Mouse (Mus musculus): Measurements from ENCODE around the gene Mgat4d.
A peak's percentile ranks its signal among the peaks of the same experiment; 100 is the strongest.
"Not testable (repeated sequence)": the region's sequence is repeated elsewhere in the genome, so short reads cannot be mapped to it uniquely, and the experiment has no call there.

The Mgat4d gene

DNA sequence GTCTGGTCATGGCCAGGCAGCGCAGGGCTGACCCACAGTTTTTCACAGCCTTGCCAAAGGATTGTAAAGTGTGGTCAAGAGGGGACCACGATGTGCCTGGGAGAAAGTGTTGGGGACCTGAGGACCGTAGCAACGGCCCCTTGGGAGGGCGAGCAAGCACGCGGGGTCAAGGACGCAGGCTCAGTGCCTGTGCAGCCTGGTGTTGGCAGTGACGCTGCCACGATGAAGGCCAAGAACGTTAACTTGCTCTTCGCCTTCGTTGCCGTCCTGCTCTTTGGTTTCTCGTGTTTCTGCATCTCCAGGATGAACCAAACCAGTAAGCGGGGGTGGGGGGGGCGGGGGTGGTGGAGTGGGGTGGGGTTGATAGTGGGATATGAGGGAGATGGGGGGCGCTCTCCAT, at the start of gene Mgat4d:
Mgat4d (plus strand) TSS at position 209 of the 400 bp plus-strand sequence.
- DNase-seq (ENCODE audit: low spot score in 2 of 2) = no peak

DNA sequence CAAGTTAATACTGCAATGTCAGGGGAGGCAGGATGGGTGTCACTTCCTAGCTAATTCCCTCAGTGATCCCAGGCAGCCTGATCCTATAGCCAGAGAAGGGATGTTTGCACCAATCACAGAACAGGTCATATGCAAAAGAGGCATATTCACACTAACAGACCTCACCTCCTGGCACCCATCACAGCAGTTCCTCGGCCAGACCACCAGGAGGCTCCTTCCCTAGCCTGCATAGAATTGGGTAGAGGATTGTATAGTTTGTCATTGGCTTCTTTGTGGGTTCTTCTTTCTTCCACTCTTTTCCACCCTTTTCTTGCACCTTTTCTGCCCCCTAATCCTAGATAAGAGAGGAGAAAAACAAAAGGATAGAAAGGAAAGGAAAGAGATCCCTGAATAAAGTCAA, 48.1 kb upstream of the Mgat4d start:
- DNase-seq (ENCODE audit: low spot score in 2 of 2) = no peak

DNA sequence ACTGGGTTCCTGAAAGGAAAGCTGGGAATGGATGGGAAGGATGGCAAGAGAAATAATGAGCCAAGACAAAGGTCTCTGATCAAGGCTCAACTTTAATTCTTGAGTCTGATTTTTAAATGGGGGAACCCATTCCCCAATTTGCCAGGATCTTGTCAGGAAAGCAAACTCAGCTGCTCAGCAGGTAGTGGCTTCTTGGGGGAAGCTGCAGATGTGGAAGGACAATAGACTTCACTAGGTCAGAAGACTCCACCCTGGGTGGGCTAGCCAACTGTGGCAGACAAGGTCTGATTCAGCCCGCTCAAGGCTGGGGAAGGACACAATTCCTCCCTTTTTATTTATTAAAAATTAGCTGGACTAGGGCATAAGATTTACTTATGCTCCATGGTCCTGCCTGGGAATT, 43.3 kb upstream of the Mgat4d start:
- no peak for DNase-seq (ENCODE audit: low spot score in 2 of 2)

DNA sequence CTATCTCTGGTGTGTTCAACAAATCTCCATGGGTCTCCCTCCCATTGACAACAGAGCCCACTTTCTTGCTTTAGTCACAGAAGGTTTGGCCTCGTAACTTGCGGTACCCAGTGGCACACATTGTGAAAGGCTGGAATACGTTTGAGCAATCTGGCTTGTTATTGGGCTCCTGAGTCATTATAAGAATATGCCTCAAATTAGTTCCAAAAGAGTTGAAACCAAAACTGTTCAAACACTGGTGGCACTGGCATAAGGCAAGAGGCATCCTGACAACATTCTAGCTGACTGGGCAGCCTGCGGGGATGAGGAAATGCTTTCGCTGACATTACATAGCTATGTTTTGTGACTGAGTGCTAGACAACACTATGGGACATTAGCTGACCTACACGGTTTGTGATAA, 38.4 kb upstream of the Mgat4d start:
- DNase-seq (ENCODE audit: low spot score in 2 of 2) = no peak

DNA sequence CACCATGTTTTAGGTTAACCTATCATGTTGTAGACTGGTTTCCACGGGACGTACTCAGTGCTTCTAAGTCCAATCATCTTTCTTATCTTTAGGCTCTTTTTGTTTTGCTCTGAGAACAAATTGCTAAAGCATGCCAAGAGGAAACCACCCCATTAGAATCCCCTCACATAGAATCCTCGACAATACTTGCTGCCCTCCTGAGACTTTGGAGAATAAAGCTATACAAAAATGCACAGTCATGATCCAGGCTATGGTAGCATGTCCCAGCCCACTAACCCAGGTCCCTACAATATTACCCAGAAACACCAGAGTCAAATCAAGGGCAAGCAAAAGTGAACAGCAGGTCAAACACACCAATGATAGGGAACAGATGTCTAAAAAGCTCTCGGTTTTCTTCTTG, 33.2 kb upstream of the Mgat4d start:
- not testable (repeated sequence) for DNase-seq (ENCODE audit: low spot score in 2 of 2)

DNA sequence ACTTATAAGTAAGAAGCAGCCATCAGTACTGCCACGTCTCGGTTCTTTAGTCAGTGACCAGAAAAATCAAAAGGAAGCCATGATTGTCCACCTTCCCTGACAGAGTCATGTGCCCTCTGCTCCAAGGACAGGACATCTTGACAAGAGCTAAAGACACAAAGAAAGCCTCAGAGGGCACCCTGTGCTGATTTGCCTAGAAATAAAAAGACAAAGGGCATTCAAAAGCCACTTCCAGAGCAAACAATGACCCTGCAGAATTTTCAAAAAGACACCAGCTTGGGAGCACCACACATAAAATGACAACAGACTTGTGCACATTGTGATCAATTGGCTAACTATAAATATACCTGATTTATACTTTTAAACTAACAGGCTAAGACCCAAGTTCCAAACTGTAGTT, 32.6 kb upstream of the Mgat4d start:
- no peak for DNase-seq (ENCODE audit: low spot score in 2 of 2)

DNA sequence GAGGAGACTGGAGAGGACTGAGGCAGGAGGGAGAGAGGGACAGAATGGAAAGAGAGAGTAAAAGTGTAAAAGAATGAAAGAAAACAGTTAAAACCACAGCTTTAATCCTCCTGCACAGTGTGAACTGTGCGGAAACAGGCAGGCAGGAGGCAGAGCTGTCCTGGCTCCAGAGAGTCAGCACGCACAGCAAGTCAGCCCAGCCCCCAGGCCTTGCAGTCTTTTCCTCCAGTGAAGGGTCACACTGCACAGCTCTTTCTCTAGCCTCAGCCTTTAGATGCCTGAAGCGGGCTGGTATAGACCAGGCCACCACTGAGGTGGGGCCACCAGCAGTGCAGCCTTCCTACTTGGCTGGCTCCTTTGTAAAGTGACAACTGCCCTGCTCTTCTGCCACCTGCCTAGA, 27.7 kb upstream of the Mgat4d start:
- no peak for DNase-seq (ENCODE audit: low spot score in 2 of 2)

DNA sequence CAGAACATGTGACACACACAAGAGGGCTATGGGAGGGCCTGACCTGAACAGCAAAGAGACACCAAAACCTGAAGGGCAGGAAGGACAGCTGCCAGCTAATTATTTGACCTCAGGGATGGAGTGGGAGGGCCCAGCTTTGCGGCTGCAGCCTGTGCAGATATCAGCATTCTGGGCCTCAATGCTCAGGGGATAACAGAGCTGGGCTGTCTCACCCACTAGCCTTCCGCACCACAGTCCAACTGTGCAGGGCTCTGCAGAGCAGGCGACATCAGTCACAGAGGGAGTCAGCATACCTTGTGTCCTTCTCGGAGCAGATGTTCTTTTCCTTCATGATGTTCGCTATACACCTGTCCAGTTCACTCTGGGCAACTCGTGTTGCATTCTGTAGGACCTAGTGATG, 25.9 kb upstream of the Mgat4d start:
- DNase-seq (ENCODE audit: low spot score in 2 of 2) = no peak

DNA sequence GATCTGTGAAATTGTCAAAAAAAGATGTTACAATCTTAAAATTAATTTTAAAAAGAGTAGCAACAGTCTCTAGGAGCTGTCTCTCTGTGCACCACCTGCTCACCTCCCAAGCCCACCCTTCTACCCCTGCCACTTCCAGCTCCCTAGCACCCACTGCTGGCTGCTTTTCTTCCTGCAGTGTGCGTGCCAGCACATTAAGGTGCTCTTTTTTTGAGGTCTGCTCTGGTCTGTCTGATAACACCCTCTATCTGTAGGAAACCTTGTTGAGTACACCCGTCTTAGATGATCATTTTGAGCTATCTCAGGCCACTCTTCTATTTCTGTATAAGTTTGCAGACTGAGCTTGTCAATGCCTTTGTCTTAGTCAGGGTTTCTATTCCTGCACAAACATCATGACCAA, 25.2 kb upstream of the Mgat4d start:
- DNase-seq (ENCODE audit: low spot score in 2 of 2) = no peak

DNA sequence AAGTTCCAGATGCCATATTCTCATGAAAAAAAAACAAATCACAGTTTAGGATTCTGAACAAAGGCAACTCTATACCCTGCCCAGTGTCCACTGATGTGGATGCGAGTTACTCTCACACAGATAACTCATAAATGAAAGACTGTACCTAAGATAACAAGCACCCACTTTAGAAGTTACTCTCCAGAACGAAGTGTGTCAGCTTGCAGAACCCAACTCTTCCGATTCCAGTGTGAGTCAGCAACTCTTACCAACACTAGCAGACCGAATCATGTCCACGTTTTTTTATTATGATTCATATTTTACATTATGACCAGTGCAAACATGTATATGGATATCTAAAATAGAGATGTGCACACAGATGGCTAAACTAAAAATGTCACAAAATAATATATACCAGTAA, 20.4 kb upstream of the Mgat4d start:
- no peak for DNase-seq (ENCODE audit: low spot score in 2 of 2)

DNA sequence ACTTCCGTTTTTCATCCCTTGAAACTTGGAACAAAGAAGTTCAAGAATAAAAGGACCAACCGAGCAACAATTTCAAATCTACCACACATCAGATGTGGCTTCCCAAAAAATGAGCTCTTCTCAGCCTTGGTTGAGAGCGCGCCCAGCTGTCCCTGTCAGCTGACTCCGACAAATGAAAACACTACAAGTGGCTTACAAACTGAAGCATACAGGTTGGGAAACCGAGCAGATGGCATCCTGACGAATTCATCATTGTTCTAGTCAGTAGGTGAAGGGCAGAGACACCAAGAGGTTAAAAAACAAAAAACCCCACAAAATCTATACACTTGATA, 16.7 kb upstream of the Mgat4d start:
- peak in 1 of 2 experiments; percentile 14 for DNase-seq (ENCODE audit: low spot score in 2 of 2)

DNA sequence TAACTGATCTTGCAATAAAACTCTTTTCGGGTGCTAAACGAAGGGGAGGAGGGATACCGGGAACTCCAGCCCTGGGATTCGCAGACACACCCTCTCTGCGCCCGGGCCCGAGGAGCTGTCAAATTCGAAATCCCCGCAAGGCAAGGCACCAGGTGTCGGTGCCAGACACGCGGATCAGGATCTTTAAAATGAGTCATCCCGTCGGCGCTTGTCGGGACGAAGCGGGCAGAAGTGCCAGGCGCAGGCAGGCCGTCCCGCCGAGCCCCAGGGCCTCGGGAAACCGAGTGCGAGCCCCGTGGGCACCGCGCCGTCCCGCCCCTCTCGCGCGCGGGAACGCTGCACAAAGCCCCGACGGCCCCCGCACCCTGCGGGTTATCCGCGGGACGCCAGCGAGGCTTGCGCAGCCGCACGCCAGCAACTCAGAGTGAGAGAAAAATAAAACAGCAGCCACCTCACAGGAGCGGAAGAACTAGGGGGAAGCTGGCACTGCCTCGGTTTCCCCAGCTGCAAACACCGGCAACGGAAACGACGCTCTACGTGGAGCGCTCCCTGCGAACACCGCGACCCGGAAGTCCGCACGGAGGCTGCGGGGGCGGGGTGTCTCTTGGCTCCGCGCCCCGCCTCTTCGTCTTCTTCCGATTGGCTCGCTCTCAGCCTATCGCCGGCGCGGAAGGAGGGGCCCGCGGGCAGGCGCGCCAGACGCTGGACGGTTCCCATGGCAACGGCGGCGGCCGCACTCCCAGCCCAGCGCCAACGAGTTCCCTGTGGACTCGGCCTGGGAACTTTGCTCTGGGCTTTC, 16.2 kb upstream of the Mgat4d start, which contains the start of gene Elmod2:
Elmod2 (minus strand) TSS at position 588 of the 799 bp plus-strand sequence.
- peak; percentile 96 for DNase-seq (ENCODE audit: low spot score in 2 of 2)

DNA sequence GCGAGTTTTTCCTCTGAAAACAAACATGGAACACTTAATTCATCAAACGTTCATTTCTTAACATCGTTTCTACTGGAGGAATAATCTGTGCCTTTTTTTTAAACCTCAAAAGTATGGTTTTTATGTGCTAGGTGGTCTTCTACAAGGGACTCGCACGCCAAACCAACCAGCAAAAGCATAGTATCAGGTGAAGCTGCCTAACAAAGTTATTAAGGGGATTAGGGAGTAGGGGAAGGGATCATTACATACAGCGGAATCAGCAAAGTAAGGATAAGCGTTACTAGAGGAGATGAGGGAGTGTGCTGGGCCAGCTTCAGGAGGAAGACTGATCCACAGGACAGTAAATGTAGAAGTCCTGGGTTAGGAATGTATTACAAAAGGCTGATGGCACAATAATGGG, 15.4 kb upstream of the Mgat4d start:
- no peak for DNase-seq (ENCODE audit: low spot score in 2 of 2)

DNA sequence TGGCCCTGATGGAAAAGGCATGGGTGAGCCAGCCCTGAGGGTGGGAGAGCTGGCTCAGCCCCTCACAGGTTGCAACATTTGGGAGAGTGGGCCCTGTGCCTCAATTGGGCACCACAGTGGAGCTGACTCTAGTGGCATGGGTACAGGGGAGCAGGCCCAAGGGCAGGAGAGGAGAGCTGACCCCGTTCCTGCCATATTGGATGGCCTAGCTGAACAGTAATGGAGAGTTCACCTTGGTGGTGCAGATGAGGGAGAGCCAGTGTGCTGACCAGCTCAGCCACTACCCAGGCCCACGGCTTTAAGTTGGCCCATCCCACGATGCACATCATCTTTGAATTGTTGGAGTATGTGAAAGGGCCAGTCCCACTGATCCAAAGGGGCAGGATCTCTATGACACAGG, 6.2 kb upstream of the Mgat4d start:
- no peak for DNase-seq (ENCODE audit: low spot score in 2 of 2)

DNA sequence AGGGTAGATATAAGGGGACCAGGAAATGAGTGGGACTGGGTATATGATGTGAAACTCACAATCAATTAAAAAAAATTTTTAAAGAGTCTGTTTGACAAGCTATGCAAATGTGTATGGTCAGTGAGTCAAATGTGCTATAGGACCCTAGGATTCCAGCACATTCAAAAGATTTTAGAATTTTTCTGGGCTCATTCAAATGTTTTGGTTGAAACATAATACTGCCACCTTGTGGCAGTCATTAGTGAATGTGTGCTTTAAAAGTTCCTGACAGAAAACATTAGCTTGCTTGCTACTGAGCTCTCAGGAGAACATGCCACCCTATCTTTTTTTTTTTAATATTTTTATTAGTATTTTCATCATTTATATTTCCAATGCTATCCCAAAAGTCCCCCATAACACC, 5.6 kb upstream of the Mgat4d start:
- no peak for DNase-seq (ENCODE audit: low spot score in 2 of 2)

DNA sequence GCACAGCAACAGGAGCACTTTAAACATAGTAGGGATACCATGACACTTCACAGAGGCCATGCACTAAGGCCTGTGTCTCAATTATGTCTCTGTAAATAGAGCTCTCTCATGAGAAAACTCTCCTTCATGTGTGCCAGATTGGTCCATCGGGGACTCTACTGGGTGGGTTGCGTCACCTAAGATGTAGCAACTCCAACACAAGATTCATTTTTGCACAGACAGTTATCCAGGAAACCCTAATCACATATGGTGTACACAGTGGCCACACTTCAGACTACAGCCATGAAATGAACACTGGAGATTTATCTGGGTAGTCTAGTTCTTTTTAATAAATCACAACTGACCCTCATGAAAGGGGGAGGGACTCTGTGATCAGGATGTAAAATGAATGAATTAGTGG, 3.0 kb downstream of the Mgat4d start:
- DNase-seq (ENCODE audit: low spot score in 2 of 2) = peak in 1 of 2 experiments; percentile 14

DNA sequence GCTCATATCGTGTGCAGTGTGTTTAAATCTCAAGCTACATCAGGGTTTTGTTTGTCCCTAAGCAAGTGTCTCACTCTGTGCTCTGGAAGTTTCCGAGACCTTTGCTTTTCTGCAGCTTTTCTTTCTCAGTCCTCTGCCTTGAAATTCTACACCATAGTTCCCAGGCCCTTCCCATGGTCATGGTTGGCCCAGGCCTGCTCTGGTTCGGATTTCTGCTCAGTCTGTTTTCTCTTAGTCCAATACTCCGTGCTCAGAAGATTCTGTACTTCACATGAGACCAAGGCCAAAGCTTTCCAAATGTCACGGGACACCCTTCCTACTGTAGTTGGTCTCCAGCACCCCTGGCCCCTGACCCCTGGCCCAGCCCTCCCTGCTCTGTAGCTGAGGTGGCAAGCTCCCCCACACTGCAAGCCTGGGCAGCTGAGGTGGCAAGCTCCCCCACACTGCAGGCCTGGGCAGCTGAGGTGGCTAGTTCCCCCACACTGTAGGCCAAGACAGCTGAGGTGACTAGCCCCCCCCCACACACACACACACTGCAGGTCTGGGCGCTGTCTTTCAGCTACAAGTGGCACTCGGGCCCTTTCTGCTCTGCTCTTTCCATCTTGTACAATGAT, 15.0 kb downstream of the Mgat4d start:
- DNase-seq (ENCODE audit: low spot score in 2 of 2) = peak in 1 of 2 experiments; percentile 1

DNA sequence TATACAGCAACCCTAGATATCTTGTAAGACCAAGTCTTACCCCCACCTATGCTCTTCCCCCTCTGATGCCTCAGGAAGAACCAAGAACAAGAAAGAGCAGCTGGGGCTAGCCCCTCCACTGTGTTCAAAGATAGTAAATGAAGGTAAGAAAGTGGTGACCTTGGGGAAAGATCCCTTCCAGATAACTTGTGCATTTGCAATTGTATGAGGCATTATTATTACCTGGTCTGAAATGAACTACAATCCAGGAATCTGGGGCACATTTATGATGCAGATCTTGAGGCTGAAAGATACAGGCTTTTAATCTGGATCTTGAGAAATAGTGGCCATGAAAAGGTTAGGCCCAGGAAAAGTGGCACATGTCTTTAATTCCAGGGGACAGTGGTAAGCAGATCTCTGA, 29.0 kb downstream of the Mgat4d start:
- DNase-seq (ENCODE audit: low spot score in 2 of 2) = no peak

DNA sequence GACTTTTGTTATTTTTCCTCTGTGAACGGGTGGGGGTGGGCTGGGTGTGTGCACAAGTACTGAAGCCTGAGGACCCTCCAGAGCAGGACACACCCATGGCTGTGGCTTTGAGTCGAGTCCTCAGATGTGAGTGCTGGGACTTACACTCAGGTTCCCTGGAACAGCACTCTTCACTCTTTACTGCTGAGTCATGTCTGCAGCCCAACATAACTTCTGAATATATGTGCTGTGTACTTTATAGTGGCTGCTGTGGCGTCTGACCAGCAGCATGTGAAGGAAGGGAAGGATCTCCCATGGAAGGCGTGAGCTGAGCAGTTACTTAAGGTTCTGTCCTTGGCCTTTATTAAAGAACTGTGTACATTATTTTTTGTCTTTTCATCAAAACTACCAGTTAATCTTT, 31.9 kb downstream of the Mgat4d start:
- no peak for DNase-seq (ENCODE audit: low spot score in 2 of 2)

DNA sequence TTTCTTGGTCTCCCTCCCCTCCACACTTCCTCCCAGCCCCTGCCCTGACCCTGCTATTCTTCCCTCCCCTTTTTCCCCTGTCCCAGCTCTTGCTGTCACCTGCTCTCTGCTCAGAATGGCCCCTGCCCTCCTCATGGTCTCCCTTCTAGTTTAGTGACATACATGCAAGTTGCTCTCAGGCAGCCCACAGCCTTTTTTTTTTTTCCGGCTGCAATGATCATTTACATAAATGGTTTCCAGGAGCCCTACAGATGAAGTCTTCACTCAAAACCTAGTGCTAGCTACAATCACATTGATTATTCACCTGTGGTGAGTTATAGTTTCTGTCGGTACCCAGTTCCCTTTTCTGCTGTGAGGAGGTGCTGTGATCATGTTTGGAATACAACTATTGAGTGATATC, 32.7 kb downstream of the Mgat4d start:
- no peak for DNase-seq (ENCODE audit: low spot score in 2 of 2)

DNA sequence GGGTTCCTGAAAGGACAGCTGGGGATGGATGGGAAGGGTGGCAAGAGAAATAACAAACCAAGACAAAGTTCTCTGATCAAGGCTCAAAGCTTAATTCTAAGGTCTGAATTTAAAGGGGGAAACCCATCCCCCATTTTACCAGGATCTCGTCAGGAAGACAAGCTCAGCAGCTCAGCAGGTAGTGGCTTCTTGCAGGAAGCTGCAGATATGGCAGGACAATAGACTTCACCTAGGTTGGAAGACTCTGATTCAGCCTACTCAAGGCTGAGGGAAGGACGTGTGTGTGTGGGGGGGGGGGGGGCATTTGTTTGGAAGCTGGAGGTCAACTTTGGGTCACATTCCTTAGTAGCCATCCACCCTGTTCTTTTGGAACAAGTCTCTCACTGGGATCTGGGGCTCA, 34.6 kb downstream of the Mgat4d start:
- DNase-seq (ENCODE audit: low spot score in 2 of 2) = no peak

DNA sequence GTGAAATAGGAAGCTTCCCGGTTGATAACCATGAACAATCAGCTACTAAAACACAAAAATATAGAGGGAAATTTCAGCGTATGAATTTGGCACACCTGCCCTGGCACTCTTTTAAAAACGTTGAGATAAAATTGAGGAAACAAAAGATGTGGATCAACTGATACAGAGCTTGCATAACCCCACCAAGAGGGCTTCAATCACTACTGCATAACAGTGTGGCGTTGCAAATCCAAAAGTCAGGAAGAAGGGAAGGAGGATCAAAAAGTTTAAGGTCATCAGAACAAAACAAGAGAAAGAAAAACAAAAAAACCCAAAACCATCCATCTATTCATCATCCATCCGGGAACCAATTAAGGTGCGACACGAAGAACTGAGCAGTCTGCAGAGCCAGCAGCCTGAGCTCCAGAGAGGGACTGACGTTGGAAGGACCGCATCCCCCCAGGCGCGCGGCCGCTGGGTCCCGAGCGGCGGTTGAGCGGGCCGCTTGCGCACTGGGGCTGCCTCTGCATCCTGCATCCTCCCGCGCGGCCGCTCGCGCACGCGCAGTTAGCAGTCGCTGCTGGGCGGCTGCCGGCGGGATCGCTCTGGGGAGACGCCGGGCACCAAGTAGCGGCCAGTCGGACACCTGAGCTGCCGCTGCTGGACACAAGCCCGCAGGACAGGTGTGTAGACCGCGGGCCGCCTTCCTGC, 41.2 kb downstream of the Mgat4d start, which contains the start of gene Clgn:
Clgn (plus strand) TSS at position 552 of the 690 bp plus-strand sequence.
- peak in 1 of 2 experiments; percentile 2 for DNase-seq (ENCODE audit: low spot score in 2 of 2)
